Mouse (Mus musculus) embryonic fibroblast, embryonic 13.5 days (primary cell): ENCODE data around the gene Olfr615.
"Not testable (repeated sequence)": the region's sequence is repeated elsewhere in the genome, so short reads cannot be mapped to it uniquely, and the experiment has no call there.

Experiments
- CTCF ChIP-seq: IDR thresholded peaks from 2 replicates; pipeline ENCODE4 v1.5.1; 2011; ENCODE audit warnings: mild to moderate bottlenecking, control low read depth, low read length, moderate library complexity, borderline replicate concordance; ENCODE audit not compliant: insufficient read depth
- POLR2A ChIP-seq: IDR thresholded peaks from 2 replicates; pipeline ENCODE4 v1.6.1; 2011; ENCODE audit warnings: low read depth, mild to moderate bottlenecking, control low read depth, low read length, moderate library complexity

- TF ChIP-seq CTCF, POLR2A: not testable (repeated sequence)
These were observed 13.3 kb upstream of the Olfr615 start, which contains the start of gene Olfr612 for GRCm38 (mm10) chr7:103542617-103543016.
